Mouse (Mus musculus): ENCODE measurements around the gene Tfcp2. TPM values are rescaled to one million over a fixed set of nuclear protein-coding genes. Genes with fewer than 3 reads are reported as not detected.

Tfcp2 gene
- total RNA-seq, 2 experiments from 2014 or later: 11.6 to 12.6 TPM

GRCm38 (mm10) chr15:100465432-100465831, 86.4 kb downstream of the Tfcp2 start:
- intact Hi-C loops (cut with DNase I): loop anchor here (10.0 kb wide), 3 partner anchors 149 to 441 kb away; partner anchors contain the start of gene Dazap2
- DNase-seq: no peak
- no peak overlapping the region for H3K4me3 ChIP-seq
- TF ChIP-seq CTCF (IDR thresholded peaks at IDR 0.05): 0 out of 2 replicates have a peak, but pooled peaks have one; percentile 16
- H3K27ac ChIP-seq: no peak overlapping the region

DNA sequence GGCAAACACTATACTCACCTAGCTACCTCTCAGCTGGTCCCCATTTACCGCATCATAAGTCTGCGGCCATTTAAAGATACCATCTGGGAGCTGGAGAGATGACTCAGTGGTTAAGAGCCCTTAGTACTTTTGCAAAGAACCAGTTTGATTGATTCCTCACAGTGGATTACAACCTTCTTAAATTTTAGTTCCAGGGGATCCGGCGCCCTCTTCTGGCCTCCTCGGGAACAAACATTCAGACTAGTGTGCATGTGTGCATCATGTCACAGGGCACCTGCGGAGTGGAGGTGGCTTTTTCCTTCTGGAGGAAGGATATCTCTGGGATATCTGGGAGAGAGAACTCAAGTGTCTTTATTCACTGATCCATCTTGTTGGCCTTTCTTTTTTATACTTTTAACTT, 88.1 kb downstream of the Tfcp2 start:
- intact Hi-C loops (cut with DNase I): loop anchor here (10.0 kb wide), 3 partner anchors 151 to 439 kb away; partner anchors contain the start of gene Dazap2
- no peak overlapping the region for H3K27ac ChIP-seq
- DNase-seq: peak; percentile 68
- TF ChIP-seq CTCF (IDR thresholded peaks at IDR 0.05): peak; percentile 78
- H3K4me3 ChIP-seq: no peak overlapping the region

GRCm38 (mm10) chr15:100462086-100462485, 89.7 kb downstream of the Tfcp2 start:
- intact Hi-C loops (cut with DNase I): loop anchor here (10.0 kb wide), 3 partner anchors 153 to 437 kb away; partner anchors contain the start of gene Dazap2
- DNase-seq: no peak
- TF ChIP-seq CTCF (IDR thresholded peaks at IDR 0.05): no peak
- no peak overlapping the region for H3K4me3 ChIP-seq
- H3K27ac ChIP-seq: no peak overlapping the region

DNA sequence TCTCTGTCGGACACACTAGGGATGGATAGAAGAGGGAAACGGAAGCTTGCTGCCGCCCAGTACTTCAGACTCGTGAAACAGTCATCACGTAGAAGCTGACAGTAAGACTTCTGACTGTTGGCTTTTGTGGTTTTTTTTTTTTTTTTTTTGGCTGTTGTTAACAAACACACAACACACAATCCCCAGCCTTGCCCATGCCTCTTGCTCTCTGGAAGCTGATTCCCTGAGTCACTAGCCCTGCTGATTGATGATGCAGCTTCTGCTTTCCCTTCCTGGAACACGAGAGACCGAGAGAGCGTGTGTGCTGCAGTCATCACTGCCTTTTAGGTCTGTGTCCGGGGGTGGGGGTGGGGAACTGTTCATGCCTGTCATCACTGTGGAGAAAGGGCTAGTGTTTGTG, 90.2 kb downstream of the Tfcp2 start:
- intact Hi-C loops (cut with DNase I): loop anchor here (10.0 kb wide), 3 partner anchors 153 to 437 kb away; partner anchors contain the start of gene Dazap2
- no peak overlapping the region for H3K4me3 ChIP-seq
- TF ChIP-seq CTCF (IDR thresholded peaks at IDR 0.05): no peak
- no peak overlapping the region for H3K27ac ChIP-seq
- peak; percentile 4 for DNase-seq

GRCm38 (mm10) chr15:100460942-100461341, 90.9 kb downstream of the Tfcp2 start:
- intact Hi-C loops (cut with DNase I): loop anchor here (10.0 kb wide), 3 partner anchors 154 to 436 kb away; partner anchors contain the start of gene Dazap2
- no peak for TF ChIP-seq CTCF (IDR thresholded peaks at IDR 0.05)
- peak; percentile 57 for DNase-seq
- Histone ChIP-seq H3K27ac (peak overlapping the region; percentile 43; the same call in 1 of the 2 replicates), H3K4me3 (peak overlapping the region; percentile 45)

DNA sequence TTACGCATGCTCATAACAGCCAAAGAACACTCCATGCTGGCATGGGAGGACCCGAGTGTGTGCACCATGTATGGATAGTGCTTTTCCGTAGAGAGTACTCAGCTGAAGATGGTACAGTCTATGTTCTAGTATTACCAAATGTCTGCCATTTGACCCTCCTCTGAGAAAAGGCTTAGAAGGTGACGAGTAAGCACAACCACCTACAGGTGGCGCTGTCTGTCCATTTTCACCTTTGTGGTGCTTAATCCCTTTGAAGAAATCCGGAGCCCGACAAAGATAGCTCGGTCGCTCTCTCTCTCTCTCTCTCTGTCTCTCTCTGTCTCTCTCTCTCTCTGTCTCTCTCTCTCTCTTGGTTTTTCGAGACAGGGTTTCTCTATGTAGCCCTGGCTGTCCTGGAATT, 93.8 kb downstream of the Tfcp2 start:
- peak; percentile 68 for TF ChIP-seq CTCF (IDR thresholded peaks at IDR 0.05)
- DNase-seq: peak; percentile 71
- Histone ChIP-seq H3K27ac (no peak overlapping the region), H3K4me3 (no peak overlapping the region)
- intact Hi-C loops (cut with DNase I): loop anchor here (5.0 to 10.0 kb wide), 2 partner anchors 36 to 133 kb away; partner anchors contain the start of gene Gm5475

DNA sequence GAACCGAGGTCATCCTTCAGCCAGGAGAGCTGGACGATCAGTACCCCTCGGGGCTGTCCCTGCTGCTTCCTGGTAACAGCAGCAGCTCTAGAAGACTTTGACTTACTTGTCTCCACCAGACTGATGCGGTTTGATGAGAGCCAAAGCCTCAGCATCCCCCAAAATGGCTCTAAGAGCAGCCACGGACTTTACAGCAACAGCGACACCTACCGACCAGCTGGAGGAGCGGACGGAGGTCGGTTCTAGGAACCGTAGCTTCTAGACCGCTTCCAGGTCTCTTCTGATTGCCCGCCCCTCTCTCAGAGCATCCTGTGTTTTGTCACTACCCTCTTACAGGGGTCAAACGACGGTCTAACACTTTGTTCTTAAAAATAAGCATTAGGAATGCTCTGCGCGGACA, 94.5 kb downstream of the Tfcp2 start:
- TF ChIP-seq CTCF (IDR thresholded peaks at IDR 0.05): peak; percentile 98
- Histone ChIP-seq H3K27ac (peak overlapping the region; percentile 38; the same call in 1 of the 2 replicates), H3K4me3 (peak overlapping the region; percentile 46)
- intact Hi-C loops (cut with DNase I): loop anchor here (5.0 to 10.0 kb wide), 2 partner anchors 35 to 133 kb away; partner anchors contain the start of gene Gm5475
- DNase-seq: peak; percentile 78

GRCm38 (mm10) chr15:100456356-100456991, 95.3 kb downstream of the Tfcp2 start:
- Histone ChIP-seq H3K27ac (peak overlapping the region; percentile 38; the same call in 1 of the 2 replicates), H3K4me3 (no peak overlapping the region)
- DNase-seq: peak; percentile 62
- no peak for TF ChIP-seq CTCF (IDR thresholded peaks at IDR 0.05)
- intact Hi-C loops (cut with DNase I): loop anchor here (5.0 to 10.0 kb wide), 2 partner anchors 34 to 132 kb away; partner anchors contain the start of gene Gm5475

DNA sequence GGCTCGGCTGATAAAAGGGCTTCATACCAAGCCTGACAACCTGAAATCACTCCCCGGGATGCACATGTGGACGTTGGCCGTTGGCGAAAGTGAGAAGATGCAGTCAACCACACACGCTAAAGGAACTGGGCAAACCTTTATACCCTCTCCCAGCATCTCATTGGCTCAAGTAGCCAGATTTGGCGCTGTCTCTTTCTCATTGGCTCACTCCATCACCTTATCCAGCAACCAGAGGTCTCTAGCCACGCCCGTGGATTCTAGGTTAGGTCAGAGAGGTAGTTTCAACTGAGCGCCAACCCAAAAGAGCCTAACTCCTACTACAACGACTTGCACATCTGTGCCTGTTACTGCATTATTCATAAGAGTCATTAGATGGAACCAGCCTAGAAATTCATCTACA, 99.3 kb downstream of the Tfcp2 start:
- no peak for TF ChIP-seq CTCF (IDR thresholded peaks at IDR 0.05)
- DNase-seq: no peak
- Histone ChIP-seq H3K4me3 (no peak overlapping the region), H3K27ac (no peak overlapping the region)
- intact Hi-C loops (cut with DNase I): loop anchor here (10.0 kb wide), 1 partner anchor 128 kb away; no protein-coding TSS in a partner anchor

DNA sequence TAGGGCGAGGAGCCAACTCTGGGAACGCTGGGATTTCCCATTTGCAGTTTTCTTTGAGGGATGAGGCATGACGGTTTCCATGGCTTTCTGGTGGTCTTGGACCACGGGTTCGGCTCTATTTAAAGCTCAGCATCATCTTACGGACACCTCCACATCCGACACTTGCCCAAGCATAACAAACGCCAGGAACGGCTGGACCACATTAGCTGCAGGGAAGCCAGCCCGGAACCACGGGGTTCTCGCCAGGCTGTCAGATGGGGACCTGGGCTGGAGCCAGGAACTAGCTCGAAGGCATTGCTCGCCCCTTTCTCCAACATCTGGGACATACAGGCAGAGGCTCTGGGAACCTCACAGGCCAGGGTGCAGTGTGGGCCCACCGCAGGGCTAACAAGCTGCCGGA, 100.6 kb downstream of the Tfcp2 start:
- peak; percentile 87 for DNase-seq
- no peak for TF ChIP-seq CTCF (IDR thresholded peaks at IDR 0.05)
- Histone ChIP-seq H3K4me3 (peak overlapping the region; percentile 3; the same call in 1 of the 2 replicates), H3K27ac (peak overlapping the region; percentile 81)
- intact Hi-C loops (cut with DNase I): loop anchor here (10.0 kb wide), 1 partner anchor 126 kb away; no protein-coding TSS in a partner anchor

DNA sequence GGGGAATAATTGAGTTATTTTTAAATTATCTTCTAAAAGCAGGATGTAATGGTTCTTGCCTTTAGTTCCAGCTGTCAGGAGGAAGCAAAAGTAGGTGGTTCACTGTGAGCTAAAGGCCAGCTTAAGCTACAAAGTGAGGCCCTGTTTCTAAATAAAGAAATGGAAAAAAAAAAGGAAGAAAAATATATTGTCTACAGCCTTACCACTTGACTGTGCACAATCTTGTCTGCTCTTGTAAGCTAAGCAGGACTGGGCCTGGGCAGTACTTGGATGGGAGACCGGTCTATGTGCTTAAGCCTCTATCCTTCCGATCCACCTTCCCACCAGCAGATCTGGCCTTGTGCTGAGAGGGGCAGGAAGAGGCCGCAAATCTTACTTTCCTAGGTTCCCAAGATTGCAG, 102.3 kb downstream of the Tfcp2 start:
- H3K27ac ChIP-seq: no peak overlapping the region
- no peak for TF ChIP-seq CTCF (IDR thresholded peaks at IDR 0.05)
- intact Hi-C loops (cut with DNase I): no loop called here

DNA sequence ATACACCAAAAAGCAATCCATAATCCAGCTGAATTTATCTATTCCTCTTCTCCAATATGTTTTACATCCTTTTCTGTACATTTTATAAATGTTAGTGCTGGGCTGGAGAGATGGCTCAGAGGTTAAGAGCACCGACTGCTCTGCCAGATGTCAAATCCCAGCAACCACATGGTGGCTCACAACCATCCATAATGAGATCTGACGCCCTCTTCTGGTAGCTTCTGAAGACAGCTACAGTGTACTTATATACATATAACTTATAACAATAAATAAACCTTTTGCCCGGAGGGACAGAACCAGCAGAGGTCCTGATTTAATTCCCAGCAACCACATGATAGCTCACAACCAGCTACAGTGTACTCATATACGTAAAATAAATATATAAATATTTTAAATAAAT, 103.2 kb downstream of the Tfcp2 start:
- no peak for TF ChIP-seq CTCF (IDR thresholded peaks at IDR 0.05)
- intact Hi-C loops (cut with DNase I): no loop called here
- H3K27ac ChIP-seq: no peak overlapping the region
- H3K4me3 ChIP-seq: no peak overlapping the region
- DNase-seq: no peak

More for the DNA sequence above, 102.3 kb downstream of the Tfcp2 start:
- H3K4me3 ChIP-seq: no peak overlapping the region
- no peak for DNase-seq

Other genes starting within 250 kb of the Tfcp2 start
- 10 to 100 TPM; 33.4 to 38.9 TPM for gene Mettl7a1, start 247.9 kb downstream of the Tfcp2 start, total RNA-seq (2021)
- under 1 TPM; 0.31 to 0.54 TPM for gene Mettl7a3, start 217.1 kb downstream of the Tfcp2 start, total RNA-seq (2021)
- gene Methig1, start 198.9 kb downstream of the Tfcp2 start, total RNA-seq (2021): not detected
- under 1 TPM; 0.36 to 0.82 TPM for gene Mettl7a2, start 198.8 kb downstream of the Tfcp2 start, total RNA-seq (2021)
- gene Higd1c, start 187.5 kb downstream of the Tfcp2 start, total RNA-seq (2021): not detected
- gene Gm5475, start 129.9 kb downstream of the Tfcp2 start, total RNA-seq (2021): not detected
- 10 to 100 TPM; 38.4 to 52.0 TPM for gene Slc11a2, start 126.9 kb downstream of the Tfcp2 start, total RNA-seq (2021)
- gene Letmd1, start 83.0 kb downstream of the Tfcp2 start, total RNA-seq (2021): 1 to 10 TPM; 8.8 to 10.0 TPM
- 1 to 10 TPM; 2.8 to 3.0 TPM for gene Csrnp2, start 56.5 kb downstream of the Tfcp2 start, total RNA-seq (2021)
- 10 to 100 TPM; 12.9 to 13.1 TPM for gene Pou6f1, start 48.0 kb upstream of the Tfcp2 start, total RNA-seq (2021)
- 10 to 100 TPM; 61.3 to 72.4 TPM for gene Dazap2, start 63.3 kb upstream of the Tfcp2 start, total RNA-seq (2021)
- 1 to 10 TPM; 1.9 to 3.5 TPM for gene Smagp, start 84.9 kb upstream of the Tfcp2 start, total RNA-seq (2021)
- under 1 TPM in 1 of 2 experiments, not detected in 1; 0.69 TPM for gene Bin2, start 117.5 kb upstream of the Tfcp2 start, total RNA-seq (2021)
- gene Cela1, start 135.9 kb upstream of the Tfcp2 start, total RNA-seq (2021): not detected
- under 1 TPM; 0.10 to 0.14 TPM for gene Galnt6, start 177.4 kb upstream of the Tfcp2 start, total RNA-seq (2021)
- 1 to 10 TPM; 1.5 to 1.9 TPM for gene Slc4a8, start 209.7 kb upstream of the Tfcp2 start, total RNA-seq (2021)

Measured in gastrocnemius, adult 2 months (tissue).